Mouse (Mus musculus) c-Kit-positive CD71-positive TER-119-negative erythroid progenitor cells, embryonic 14.5 days (primary cell): ENCODE measurements around the gene Pla2r1.

Experiments
- DNase-seq: peaks from one replicate; pipeline ENCODE4 v3.0.0-alpha.2; 2013; ENCODE audit warnings: low read depth

Gene Pla2r1

DNA sequence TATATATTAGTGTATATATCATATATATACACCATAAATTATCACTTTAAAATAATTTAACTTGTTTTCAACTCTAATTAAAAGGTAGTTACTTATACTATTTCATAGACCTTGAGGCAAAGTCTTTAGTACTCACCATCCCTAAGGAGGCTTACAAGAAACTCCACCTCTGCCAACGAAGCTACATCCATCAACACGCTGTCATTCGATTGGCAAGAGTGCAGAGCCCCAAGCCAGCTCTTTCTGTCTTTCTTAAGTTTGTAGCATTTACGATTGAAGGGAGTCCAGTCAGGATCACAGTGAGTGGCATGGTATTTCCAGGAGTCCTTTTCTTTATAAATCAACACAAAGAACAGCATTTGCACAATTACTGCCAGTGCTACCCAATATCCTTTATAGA, 49.1 kb downstream of the Pla2r1 start:
- DNase-seq = no peak

DNA sequence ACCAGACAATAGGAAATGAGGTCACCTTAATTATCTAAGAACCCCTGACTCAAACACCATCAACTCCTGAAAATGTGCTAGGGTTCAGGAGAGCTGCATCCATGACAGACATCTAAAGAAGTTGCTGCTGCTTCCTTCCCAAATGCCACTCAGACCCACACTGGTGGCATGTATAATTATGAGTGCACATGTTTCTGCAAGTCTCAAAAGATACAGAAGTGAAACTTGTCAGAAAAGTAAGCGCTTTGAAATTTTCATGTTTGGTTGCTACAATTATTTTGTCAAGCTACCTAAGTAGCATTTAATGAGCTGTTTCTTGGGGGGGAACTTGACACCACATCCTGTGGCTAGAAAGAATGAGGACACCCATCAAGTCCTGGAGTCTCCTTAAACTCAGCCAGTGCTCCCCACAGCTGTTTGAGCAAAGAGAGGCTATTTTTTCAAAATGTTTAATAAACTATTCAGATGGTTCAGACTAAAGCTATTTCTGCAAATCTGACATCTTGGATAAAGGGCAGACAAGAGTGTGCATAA, 52.5 kb downstream of the Pla2r1 start:
- DNase-seq = no peak

DNA sequence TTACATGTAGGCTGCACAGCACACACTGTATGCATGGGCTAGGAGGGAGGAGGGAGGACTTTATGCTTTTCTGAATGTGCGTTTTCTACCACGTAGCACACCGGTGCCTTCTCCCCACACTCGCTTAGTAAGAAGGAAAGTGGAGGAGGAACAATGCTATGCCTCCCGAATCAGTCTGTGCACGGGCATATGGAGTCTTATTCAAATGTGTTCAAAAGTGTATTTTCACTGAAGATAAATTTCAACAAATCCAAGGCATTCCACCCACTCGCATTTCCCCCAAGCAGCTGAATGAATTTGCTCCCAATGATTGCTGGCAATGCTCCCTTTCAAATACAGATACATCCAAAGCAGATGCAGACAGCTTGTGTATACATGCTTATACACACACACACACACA, 73.2 kb downstream of the Pla2r1 start:
- no peak for DNase-seq

DNA sequence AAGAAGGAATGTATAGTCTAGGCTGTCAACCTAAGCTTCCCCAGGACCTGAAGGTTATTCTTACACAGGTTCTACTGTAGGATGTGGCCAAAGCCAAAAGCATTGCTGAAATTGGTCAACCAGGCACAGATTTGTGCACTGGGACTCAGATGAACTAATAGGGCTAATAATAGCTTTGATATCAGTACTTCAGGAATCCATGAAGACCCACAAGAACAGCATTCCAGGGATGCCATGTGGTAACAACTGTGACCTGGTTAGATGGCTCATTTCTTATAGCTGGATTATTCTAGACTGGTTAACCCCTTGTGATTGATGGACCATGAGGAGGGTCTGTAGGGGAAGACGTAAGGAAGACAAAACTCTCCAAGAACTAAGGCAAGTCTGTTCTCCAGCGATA, 74.3 kb downstream of the Pla2r1 start:
- no peak for DNase-seq

DNA sequence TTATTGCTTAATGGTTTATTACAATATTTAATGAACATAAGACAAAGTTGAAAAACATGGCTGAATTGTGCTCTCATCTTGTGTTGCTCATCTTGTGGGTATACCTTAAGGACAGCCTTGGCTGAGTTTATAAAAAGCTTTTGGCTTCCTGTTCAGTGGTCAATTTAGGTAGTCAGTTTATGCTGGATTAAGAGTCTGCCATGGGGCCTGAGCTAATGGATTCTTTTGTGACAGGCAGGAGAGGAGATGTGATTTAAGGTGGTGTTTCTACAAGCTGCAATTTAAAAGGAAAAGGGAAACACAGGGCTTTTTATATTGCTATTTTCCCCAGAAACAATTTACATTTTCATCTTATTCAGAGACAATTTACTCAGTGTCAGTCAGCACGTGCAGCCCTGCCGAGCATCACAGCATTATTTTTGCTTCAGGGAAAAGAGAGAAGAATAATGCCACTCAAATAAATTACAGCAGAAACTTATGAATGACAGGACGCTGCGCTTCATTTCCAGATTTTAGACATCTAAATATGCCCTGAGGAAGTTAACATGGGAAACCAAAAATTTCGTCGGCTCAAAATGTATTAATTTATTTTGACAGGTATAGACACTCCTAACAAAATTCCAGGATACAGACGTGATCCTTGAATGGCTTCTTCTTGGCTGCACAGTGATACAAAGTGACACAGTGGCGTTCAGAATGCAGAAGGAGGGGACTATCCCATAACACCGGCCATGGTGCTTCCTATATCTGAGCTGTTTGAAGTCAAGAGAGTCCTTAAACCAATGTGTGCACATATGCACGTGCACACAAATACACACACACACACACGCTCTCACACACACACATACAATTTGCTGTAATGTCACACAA, 84.0 kb downstream of the Pla2r1 start:
- DNase-seq = no peak

DNA sequence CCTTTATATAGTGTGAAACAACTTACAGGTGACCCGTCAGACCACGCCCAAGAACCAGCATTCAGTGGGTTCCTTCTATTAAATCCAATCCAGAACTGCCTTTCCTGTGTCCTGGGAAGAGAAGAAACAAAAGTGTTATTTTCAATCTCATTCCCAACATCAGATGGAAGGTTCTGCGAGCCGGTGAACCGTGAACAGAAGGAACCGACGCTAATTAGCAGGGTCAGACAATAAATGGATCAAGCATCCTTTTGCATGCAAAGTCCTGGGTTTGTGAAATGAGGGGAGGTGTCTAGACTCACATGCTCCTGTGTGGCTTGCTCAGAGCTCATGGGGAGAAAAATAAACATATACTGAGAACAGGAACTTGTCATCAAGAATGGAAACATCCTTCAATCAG, 100.7 kb downstream of the Pla2r1 start:
- DNase-seq = no peak

DNA sequence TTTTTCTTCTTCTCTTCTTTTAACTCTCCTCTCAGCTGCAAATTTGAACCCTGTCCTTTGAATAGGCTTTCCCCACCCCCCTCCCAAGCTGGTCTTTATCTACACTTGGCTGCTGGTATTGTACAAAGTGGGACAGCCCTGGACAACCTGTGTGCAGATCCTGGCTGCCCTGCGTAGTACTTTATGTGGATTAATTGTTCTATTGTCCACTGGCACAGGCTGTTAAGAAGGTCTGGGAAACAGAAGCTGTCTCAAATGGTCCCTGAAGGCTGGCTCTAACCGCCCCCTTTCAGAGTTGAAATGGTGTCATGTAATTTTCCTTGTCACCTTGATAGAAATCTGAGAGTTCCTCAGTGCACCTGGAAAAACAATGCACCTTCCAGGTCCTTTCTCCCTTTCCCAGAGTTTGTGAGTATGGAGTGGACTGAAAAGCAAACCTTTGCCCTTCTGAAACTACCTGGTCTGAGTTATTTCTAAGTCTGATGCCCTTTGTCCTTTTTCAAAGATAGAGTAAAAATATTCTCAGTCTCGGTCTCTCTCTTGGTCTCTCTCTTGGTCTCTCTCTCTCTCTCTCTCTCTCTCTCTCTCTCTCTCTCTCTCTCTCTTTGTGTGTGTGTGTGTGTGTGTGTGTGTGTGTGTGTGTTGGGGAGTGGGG, 101.9 kb downstream of the Pla2r1 start:
- no peak for DNase-seq

DNA sequence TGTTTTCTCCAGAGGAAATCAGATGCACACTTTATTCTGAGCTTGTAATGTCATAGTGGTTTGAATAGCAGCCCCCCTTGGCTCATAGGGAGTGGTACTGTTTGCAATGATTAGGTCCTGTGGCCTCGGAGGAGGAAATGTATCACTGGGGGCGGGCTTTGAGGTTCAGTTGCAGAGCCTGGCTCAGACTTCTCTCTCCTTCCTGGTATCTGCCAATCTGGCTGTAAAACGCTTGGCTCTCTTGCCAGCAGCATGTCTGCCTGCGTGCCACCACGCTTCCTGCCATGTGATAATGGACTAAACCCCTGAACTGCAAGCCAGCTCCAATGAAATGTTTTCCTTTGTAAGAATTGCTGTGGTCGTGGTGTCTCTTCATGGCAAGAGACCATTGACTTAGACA, 103.4 kb downstream of the Pla2r1 start:
- DNase-seq = no peak

DNA sequence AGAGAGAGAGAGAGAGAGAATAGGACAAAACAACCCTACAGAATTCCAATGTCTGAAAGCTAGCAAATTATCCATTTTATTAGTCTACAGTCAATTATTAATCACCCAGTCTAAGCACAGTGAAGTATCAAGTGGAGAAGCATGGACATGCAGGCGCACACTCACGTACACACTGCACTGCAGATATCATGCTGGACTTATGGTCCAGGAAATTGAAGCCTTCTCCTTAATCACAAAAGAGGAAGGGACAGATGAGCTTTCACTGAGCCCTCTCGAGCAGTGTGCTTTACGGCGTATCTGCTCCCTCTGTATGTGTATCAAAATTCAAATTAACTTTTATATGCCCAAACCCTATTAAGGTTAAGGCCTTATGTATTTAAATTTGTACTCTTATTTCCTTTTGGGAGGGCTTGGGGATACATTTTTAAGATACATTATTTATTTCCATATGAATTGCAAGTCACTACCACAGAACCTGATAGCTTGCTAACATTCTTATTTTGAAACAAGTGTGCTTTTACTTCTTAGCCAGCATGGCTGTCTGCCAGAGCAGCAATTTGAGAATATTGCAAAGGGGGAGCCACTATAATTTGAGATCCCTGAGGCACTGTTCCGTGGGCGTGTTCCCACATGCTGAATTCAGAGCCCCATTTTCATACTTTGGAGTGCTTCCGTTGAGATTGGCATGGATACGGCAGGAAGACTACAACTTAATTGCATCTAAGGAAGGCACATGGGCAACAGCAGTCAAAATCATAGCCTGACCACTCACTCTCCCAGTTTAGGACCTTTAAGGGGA, 108.2 kb downstream of the Pla2r1 start:
- no peak for DNase-seq

DNA sequence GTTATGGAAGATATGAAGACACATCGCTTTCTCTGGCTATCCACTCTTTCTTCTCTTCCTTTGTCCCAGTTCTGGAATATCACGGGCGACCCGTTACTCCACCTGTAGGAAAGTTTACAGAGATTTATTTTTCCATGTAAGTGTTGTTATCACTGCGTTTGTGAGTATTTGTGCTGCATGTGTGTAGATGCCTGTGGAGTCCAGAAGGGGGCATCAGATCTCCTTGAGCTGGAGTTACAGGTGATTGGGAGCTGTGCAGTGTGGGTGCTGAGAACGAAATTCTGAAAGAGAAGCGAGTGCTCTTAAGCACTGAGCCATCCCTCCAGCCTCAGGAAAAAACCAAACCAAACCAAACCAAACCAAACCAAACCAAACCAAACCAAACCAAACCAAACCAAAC, 109.8 kb downstream of the Pla2r1 start:
- DNase-seq = no peak

DNA sequence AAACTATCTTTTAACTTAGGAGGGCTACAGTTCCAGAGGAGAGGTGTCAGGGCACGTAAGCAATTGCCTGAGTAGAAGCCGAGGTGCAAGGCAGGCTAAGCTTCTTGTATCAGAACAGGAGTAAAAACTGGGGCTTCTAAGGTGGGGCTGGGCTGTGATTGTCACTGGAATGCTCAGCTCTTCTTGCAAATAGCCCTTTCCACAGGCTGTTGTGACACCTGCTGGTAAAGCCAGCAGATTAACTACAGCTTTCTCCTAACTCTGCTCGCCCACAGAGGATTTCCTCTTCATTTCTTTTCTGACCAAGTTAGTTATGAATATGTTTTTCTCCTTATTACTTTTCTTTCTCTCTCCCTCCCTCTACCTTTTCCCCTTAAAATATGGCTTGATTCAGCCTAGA, 111.2 kb downstream of the Pla2r1 start:
- DNase-seq = no peak

DNA sequence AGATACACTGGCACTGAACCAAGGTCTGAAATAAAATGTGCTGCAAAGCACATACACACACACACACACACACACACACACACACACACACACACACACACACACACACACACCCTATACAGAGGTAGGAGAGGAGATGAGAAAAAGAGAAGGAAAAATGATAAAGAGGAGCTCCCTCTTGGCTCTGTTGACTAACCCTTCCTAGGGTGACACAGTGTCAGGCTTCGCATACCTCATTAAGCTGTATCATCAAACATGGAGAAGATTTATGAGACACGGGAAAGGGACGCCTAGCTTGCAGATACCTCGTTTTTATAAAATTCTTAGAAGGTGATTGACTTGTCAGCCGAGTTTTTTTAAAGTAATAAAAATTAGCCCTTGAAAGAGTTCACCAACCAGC, 116.3 kb downstream of the Pla2r1 start:
- DNase-seq = no peak

DNA sequence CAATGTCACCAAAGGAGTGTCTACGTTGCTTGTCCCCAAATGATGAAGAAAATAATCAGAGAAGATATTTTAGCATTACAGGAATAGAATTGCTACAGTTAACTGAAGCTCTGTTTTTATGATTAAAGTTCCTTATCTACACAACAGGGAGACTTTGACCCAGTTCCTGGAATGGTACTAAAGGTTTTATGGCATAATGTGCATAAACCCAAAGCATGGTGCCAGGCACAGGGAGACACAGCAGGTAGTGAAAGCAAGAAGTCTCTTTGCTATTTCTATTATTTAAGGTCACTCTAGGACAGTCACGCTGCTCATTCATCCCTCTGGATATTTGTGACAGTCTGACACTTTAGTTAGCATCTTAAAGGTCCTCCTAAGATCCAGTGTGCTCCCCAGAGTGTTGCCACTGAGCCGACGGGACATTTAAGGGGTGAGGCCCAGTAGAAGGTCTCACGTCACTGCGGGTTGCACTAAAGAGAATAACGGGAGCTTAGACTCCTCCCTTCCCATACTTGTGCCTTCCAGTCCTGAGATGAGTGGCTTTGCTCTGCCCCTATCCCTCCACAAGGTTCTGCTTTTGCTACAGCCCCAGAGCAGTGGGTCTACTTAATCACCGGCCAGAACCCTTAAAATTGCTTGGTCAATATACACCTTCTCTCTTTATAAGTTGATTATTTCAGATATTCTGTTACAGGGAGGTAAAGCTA, 122.6 kb downstream of the Pla2r1 start:
- no peak for DNase-seq

DNA sequence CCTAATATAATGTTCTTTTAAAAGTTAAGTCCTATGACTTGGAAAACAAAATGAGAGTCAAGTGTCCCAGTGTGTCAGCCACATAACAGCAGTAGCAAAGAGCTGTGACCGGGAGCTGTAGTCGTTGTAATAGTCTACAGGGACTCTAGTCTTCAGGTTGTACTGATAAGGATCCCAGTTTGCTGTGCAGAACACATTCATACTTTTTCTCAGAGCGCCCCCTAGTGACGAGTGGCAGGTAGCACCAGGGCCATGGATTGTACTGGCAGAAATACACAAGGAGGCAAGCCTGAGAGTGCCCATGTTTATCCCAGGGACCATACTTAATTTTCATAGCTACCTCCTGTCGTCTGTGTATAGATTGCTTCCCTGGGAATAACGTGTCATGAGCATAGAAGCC, 135.0 kb downstream of the Pla2r1 start:
- DNase-seq = peak; percentile 70

DNA sequence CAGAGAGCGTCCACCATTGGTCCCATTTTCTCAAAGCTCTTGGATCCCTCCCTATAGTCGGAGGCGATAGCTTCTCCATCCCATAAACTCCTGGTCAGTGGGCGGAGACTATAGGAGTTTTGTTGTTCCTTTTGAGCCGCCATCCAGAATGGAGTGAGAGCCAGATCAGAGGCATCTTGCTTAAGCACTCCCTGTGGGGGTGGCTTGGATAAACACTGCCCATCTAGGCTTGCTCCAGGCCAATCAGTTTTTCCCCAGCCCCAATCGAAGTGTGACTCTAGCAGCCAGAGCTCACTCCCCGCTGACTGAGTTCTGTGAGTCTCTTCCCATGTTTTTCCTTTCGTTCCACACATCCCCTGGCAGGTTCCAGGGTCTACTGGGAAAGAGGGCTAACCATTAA, 138.8 kb downstream of the Pla2r1 start:
- DNase-seq = no peak

DNA sequence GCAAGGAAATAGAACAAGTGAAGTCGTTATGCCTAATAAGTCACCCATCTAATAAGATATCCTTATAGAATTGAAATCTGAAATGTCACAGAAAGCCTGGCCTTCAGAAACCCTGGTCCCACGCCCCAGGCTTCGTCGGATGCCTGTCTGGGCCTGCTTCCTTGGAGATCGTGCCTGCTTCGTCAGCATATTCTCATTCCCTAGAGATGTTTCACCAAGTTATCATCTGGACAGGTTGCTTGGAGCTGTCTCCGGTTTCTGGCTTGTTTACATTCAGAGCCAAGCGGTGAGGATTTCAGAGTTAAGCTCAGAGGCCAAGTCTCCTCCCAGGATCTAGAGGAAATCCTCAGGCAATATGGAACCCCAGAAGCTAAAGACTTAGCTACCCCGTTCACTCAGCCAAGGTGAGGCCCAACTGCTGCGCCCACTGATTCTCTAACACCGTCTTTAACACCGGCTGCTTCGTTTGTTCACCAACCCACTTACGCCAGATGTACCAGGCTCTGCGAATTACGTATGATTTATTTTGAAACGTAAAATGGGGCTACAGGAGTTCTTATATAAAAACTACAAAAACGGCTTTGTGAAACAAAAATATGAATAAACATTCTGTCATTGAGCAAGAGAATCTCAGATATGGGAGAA, 140.0 kb downstream of the Pla2r1 start:
- DNase-seq = no peak

DNA sequence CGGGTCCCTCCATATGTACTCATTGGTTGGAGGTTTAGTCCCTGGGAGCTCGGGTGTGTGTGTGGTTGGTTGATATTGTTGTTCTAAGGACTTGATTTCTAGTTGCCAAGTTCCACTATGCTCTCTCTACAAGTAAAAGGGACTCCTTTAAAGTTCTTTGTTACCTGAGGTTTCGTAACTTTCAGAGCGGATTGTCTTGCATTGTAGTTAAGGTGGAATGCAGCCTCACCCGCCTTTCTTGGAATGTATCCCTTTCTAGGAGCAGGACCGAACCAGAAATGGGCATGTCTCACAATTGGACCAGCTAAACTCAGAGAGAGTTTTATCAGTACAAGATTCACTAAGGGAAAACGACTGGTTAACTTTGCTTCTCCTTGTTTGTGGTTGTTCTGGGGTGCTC, 141.9 kb downstream of the Pla2r1 start:
- DNase-seq = no peak

DNA sequence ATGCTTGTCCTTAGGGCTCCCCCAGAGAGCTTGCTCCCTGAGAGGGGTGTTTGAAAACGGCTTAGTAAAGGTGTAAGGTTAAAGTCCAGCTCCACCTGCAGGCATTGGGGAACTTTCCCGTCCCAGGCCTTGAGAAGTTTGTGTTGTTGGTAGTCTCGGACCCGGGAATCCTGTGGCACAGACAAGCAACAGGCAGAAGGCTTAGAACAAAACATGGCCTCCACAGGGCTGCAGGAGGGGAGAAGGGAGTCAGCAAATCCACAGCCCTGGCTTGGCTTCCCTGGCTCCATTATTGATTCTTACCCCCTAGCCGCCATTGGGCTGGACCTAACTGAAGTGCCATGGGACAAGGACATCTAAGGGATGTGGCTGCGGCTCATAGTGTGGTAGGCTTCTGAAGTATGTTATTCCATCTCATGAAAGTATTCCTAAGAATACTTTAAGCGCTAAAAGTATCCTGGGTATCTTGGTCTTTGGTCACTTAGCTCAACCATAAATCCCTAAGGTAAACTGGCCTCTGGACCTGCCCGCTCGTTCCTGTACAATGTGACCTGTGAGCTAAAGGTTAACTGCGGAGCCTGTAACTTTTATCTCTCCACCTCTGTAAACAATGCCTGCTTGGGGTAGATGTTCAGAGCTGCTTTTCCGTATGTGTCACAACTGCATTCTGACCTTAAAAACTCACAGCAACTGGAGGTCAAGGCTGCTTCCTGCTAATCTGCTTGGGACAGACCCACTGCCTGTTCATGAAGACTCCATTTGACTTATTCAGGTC, 142.9 kb downstream of the Pla2r1 start:
- DNase-seq = no peak

DNA sequence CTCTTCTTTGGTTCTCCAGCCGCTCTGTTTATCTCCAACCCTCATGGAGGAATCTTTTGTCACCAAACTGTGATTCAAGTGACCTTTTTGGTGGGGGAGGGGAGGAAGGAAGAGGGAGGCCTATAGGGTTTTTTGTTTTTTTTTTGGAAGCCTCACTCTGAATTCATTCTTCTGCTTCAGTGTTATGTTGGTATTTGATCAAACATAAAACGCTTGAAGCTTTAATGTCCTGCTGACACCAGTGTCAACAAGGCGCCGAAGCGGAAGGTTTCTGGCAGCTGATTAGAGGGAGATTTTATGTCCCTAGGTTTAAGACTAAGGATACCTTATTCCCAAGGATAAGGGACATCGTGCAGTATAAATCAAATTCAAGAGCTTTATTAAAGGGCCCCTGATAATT, 143.9 kb downstream of the Pla2r1 start:
- DNase-seq = no peak

DNA sequence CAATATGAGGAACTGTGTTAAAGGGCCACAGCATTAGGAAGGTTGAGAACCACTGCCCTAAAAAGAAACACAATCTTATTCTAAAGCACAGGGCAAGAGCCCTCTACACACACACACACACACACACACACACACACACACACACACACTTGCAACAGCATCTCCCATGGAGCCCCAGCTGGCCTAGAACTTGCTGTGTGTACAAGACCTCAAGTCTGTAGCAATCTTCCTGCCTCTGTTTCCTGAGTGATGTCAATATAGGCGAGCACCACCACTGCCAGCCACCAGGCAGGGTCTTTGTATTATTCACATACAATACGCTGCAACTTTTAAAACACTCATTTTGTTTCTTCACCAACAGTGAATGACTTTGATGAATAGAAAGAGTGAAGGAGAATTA, 145.7 kb downstream of the Pla2r1 start:
- DNase-seq = no peak

DNA sequence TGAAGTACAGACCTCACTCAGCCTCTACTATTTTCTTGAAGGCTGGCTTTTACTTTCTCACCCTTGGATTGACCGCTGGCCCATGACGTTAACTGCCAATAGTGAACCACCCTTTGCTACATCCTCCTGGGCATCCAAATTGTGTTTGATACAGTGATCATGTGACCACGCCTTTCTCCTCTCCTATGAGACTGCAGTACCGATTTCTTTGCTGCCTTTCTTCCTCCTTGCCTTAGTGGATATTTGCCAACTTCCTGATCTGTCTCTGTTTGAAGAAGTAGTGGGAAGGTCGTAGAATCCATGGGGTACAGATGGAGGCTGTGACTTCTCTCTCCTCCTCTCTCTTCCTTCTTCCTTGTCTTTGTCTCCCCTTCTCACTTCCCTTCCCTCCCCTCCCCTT, 147.7 kb downstream of the Pla2r1 start:
- DNase-seq = no peak
